Mouse (Mus musculus) adrenal gland, postnatal 14 days (tissue): Measurements from ENCODE around the gene Rpl13a. TPM values are rescaled to one million over a fixed set of nuclear protein-coding genes. Genes with fewer than 3 reads are reported as not detected.
A peak's percentile ranks its signal among the peaks of the same experiment; 100 is the strongest.
"Not testable (repeated sequence)": the region's sequence is repeated elsewhere in the genome, so short reads cannot be mapped to it uniquely, and the experiment has no call there.

Experiments used
- DNase-seq: peaks from one replicate; pipeline ENCODE4 v3.0.0; 2021; ENCODE audit warnings: mixed read lengths
- total RNA-seq: library from RNA; stranded (reverse); gene quantifications from 2 replicates; pipeline ENCODE4 v1.2.3, GENCODE M21; 2021

Gene Rpl13a
- total RNA-seq, 1 experiment from 2014 or later = 1,693 TPM

GRCm38 (mm10) chr7:45157459-45157858 lies 28.9 kb upstream of the Rpl13a start:
- DNase-seq = peak; percentile 3

- DNase-seq = peak; percentile 3
These were observed 27.6 kb upstream of the Rpl13a start for GRCm38 (mm10) chr7:45156206-45156605.

GRCm38 (mm10) chr7:45155590-45155989 lies 27.0 kb upstream of the Rpl13a start:
- DNase-seq = peak; percentile 9

GRCm38 (mm10) chr7:45154993-45155514 lies 26.5 kb upstream of the Rpl13a start:
- peak; percentile 82 for DNase-seq

GRCm38 (mm10) chr7:45154096-45154992 lies 25.8 kb upstream of the Rpl13a start, which contains the start of the genes Pih1d1 and Aldh16a1:
Gene Pih1d1, plus strand, starts transcription at chr7:45154303.
Gene Aldh16a1, minus strand, starts transcription at chr7:45154584.
- peak; percentile 98 for DNase-seq

- no peak for DNase-seq
These were observed 25.0 kb upstream of the Rpl13a start for GRCm38 (mm10) chr7:45153586-45153985.

GRCm38 (mm10) chr7:45153052-45153451 lies 24.5 kb upstream of the Rpl13a start:
- DNase-seq = not testable (repeated sequence)

- DNase-seq = peak; percentile 14
These were observed 22.7 kb upstream of the Rpl13a start for GRCm38 (mm10) chr7:45151303-45151702.

GRCm38 (mm10) chr7:45150321-45150720 lies 21.8 kb upstream of the Rpl13a start:
- DNase-seq = no peak

- peak; percentile 5 for DNase-seq
These were observed 21.0 kb upstream of the Rpl13a start for GRCm38 (mm10) chr7:45149545-45149944.

- DNase-seq = peak; percentile 22
These were observed 20.1 kb upstream of the Rpl13a start for GRCm38 (mm10) chr7:45148534-45149098.

- DNase-seq = peak; percentile 6
These were observed 19.3 kb upstream of the Rpl13a start for GRCm38 (mm10) chr7:45147899-45148298.

- DNase-seq = peak; percentile 6
These were observed 18.7 kb upstream of the Rpl13a start for GRCm38 (mm10) chr7:45147267-45147666.

GRCm38 (mm10) chr7:45145460-45145859 lies 16.9 kb upstream of the Rpl13a start:
- DNase-seq = peak; percentile 8

GRCm38 (mm10) chr7:45144368-45145174 lies 16.0 kb upstream of the Rpl13a start:
- peak; percentile 9 for DNase-seq

- DNase-seq = no peak
These were observed 13.4 kb upstream of the Rpl13a start for GRCm38 (mm10) chr7:45141914-45142313.

- peak; percentile 4 for DNase-seq
These were observed 12.8 kb upstream of the Rpl13a start for GRCm38 (mm10) chr7:45141319-45141718.

- peak; percentile 79 for DNase-seq
These were observed 11.6 kb upstream of the Rpl13a start for GRCm38 (mm10) chr7:45139904-45140723.

GRCm38 (mm10) chr7:45138403-45138802 lies 9.8 kb upstream of the Rpl13a start:
- no peak for DNase-seq

GRCm38 (mm10) chr7:45137171-45138006 lies 8.8 kb upstream of the Rpl13a start:
- DNase-seq = no peak
